Mouse (Mus musculus): ENCODE results near the gene Stag3. TPM values are rescaled to one million over a fixed set of nuclear protein-coding genes. Genes with fewer than 3 reads are reported as not detected.

The Stag3 gene
- polyA plus RNA-seq, 1 experiment from 2014 or later: 4.6 TPM

DNA sequence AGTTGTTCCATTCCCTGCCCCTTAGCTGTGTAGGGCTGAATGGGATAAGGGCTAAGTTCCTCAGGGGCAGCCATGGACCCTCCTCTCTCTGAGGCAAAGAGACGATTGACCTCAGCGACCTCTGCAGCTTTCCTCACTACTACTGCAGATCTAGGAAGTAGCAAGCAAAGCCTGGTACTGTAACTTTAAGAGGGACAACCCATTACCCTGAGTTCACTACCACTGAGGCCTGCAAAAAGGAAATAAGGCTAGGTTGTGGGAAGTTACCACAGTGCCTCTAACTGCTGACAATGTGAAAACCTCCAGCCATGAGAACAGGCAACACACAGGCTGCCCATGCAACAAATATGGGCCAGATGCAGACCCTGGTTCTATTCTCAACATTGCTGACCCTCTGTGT is 61.6 kb downstream of the Stag3 start, which contains the start of gene Pvrig:
Gene Pvrig (plus strand): TSS at position 301 of the 400 bp plus-strand sequence.
- ATAC-seq (ENCODE audit: low FRiP score): no peak
- Histone ChIP-seq H3K9me3 (replicated peaks) (no peaks in the 10 kb centered on the region), H3K36me3 (no peaks in the 10 kb centered on the region), H3K4me3 (no peak within 1 kb of the TSS), H3K27ac (no peak within 1 kb of the TSS), H3K4me1 (no peaks in the 10 kb centered on the region), H3K4me2 (replicated peaks) (no peak within 1 kb of the TSS), H3K9ac (no peak within 1 kb of the TSS), H3K27me3 (no peaks in the 10 kb centered on the region; the same call in 1 of the 2 replicates)
- 86% methylated on average over 2 of the region's 2 CpGs for WGBS

DNA sequence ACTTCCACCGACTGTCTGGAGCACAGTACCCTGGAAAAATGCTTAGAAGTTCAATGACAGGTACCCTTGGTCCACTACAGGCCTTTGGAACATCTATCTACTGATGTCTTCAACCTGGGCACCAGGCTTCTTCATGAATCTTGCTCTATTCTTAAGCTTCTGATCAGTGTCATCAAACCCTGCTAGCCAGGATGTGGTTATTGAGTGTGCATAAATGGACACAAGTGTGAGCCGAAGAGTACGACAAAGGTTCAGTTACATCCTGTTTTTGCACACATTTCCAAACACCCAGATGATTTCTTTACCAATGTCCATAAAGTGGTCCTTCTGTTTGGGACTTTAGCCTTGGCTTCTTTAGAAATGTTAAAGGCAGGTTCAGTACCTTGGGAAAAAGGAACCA is 63.2 kb downstream of the Stag3 start:
- no peak overlapping the region for H3K4me2 ChIP-seq (replicated peaks)
- no peaks in the 10 kb centered on the region for H3K4me1 ChIP-seq
- no peak for ATAC-seq (ENCODE audit: low FRiP score)
- WGBS: 91% methylated on average over 3 of the region's 3 CpGs
- H3K9ac ChIP-seq: no peak overlapping the region
- no peaks in the 10 kb centered on the region for H3K36me3 ChIP-seq
- H3K9me3 ChIP-seq (replicated peaks): no peaks in the 10 kb centered on the region
- no peaks in the 10 kb centered on the region for H3K27me3 ChIP-seq
- H3K4me3 ChIP-seq: no peak overlapping the region
- no peak overlapping the region for H3K27ac ChIP-seq

Other genes starting within 250 kb of the Stag3 start
- not detected in 2 replicates for gene Smok3c, start 227.0 kb upstream of the Stag3 start, polyA plus RNA-seq (2016; fragmentation: Nextera tagmentation; extraction: Ambion mirVana)
- 37.3 and 41.7 TPM in 2 replicates for gene Zkscan1, start 195.2 kb upstream of the Stag3 start, polyA plus RNA-seq (2016; fragmentation: Nextera tagmentation; extraction: Ambion mirVana)
- gene Zscan21, start 163.3 kb upstream of the Stag3 start, polyA plus RNA-seq (2016; fragmentation: Nextera tagmentation; extraction: Ambion mirVana): 93.8 and 95.8 TPM in 2 replicates
- 34.2 and 35.9 TPM in 2 replicates for gene Zfp113, start 124.5 kb upstream of the Stag3 start, polyA plus RNA-seq (2016; fragmentation: Nextera tagmentation; extraction: Ambion mirVana)
- 270 and 286 TPM in 2 replicates for gene Cops6, start 119.2 kb upstream of the Stag3 start, polyA plus RNA-seq (2016; fragmentation: Nextera tagmentation; extraction: Ambion mirVana)
- 25.7 and 28.6 TPM in 2 replicates for gene Ap4m1, start 108.2 kb upstream of the Stag3 start, polyA plus RNA-seq (2016; fragmentation: Nextera tagmentation; extraction: Ambion mirVana)
- gene Mcm7, start 107.8 kb upstream of the Stag3 start, polyA plus RNA-seq (2016; fragmentation: Nextera tagmentation; extraction: Ambion mirVana): 179 and 180 TPM in 2 replicates
- gene Taf6, start 92.8 kb upstream of the Stag3 start, polyA plus RNA-seq (2016; fragmentation: Nextera tagmentation; extraction: Ambion mirVana): 102 and 109 TPM in 2 replicates
- gene Cnpy4, start 92.8 kb upstream of the Stag3 start, polyA plus RNA-seq (2016; fragmentation: Nextera tagmentation; extraction: Ambion mirVana): 45.8 and 46.3 TPM in 2 replicates
- gene Mblac1, start 85.9 kb upstream of the Stag3 start, polyA plus RNA-seq (2016; fragmentation: Nextera tagmentation; extraction: Ambion mirVana): 10.9 and 12.8 TPM in 2 replicates
- not detected in 2 replicates for gene Nxpe5, start 54.3 kb upstream of the Stag3 start, polyA plus RNA-seq (2016; fragmentation: Nextera tagmentation; extraction: Ambion mirVana)
- gene Lamtor4, start 24.8 kb upstream of the Stag3 start, polyA plus RNA-seq (2016; fragmentation: Nextera tagmentation; extraction: Ambion mirVana): 54.0 and 60.7 TPM in 2 replicates
- 18.9 and 20.4 TPM in 2 replicates for gene BC037034, start 16.2 kb upstream of the Stag3 start, polyA plus RNA-seq (2016; fragmentation: Nextera tagmentation; extraction: Ambion mirVana)
- 3.6 and 4.4 TPM in 2 replicates for gene Gal3st4, start 7.4 kb upstream of the Stag3 start, polyA plus RNA-seq (2016; fragmentation: Nextera tagmentation; extraction: Ambion mirVana)
- 0.12 and 0.23 TPM in 2 replicates for gene Gm43720, start 282 bp upstream of the Stag3 start, polyA plus RNA-seq (2016; fragmentation: Nextera tagmentation; extraction: Ambion mirVana)
- gene Gpc2, start 235 bp upstream of the Stag3 start, polyA plus RNA-seq (2016; fragmentation: Nextera tagmentation; extraction: Ambion mirVana): 164 and 168 TPM in 2 replicates
- gene Pvrig, start 61.7 kb downstream of the Stag3 start, polyA plus RNA-seq (2016; fragmentation: Nextera tagmentation; extraction: Ambion mirVana): not detected in 2 replicates
- gene Zfp157, start 161.2 kb downstream of the Stag3 start, polyA plus RNA-seq (2016; fragmentation: Nextera tagmentation; extraction: Ambion mirVana): 61.9 and 63.3 TPM in 2 replicates

All from hindbrain, embryonic 12.5 days (tissue).